Mouse (Mus musculus) heart, postnatal 14 days (tissue): ENCODE results near the gene Ube2h. TPM values are rescaled to one million over a fixed set of nuclear protein-coding genes. Genes with fewer than 3 reads are reported as not detected.
A peak's percentile ranks its signal among the peaks of the same experiment; 100 is the strongest.

Source experiments
- DNase-seq, 2 experiments: peaks; one replicate each; pipeline ENCODE4 v3.0.0; 2021 to 2022
- intact Hi-C: fragments of 180-260 bp; cut with DNase I; formaldehyde crosslinking; loops from one replicate; pipeline ENCODE4 v1.15.1; 2025
- long read RNA-seq, 2 experiments: library from polyadenylated mRNA; stranded (forward); transcript quantifications; one replicate each; pipeline ENCODE4 v2.0.0; 2021
- total RNA-seq, 2 experiments: library from RNA; stranded (reverse); gene quantifications; 2 replicates each; pipeline ENCODE4 v1.2.3; 2021

Ube2h gene
- total RNA-seq, result 10 to 100 TPM; 82.5 to 86.3 TPM
- long read RNA-seq, experiment 1, full-length matches to known transcripts, result 85 of 137 reads
- long read RNA-seq, experiment 1, partial matches to known transcripts, result 1 of 137 reads
- long read RNA-seq, experiment 1, other reads (novel, unspliced or antisense), result 51 of 137 reads
- long read RNA-seq, experiment 2, full-length matches to known transcripts, result 91 of 115 reads
- long read RNA-seq, experiment 2, partial matches to known transcripts, result 1 of 115 reads
- long read RNA-seq, experiment 2, other reads (novel, unspliced or antisense), result 23 of 115 reads

- intact Hi-C loops, result loop anchor here (5.0 kb wide), 1 partner anchor 33 kb away; no protein-coding TSS in a partner anchor
- peak; percentile 100 for DNase-seq
These were observed at the start of gene Ube2h for GRCm38 (mm10) chr6:30304399-30304917. Gene Ube2h (minus strand): TSS chr6:30304539.

GRCm38 (mm10) chr6:30353661-30354060, 49.3 kb upstream of the Ube2h start:
- intact Hi-C loops, result loop anchor here (2.0 to 10.0 kb wide), 2 partner anchors 53 to 499 kb away; no protein-coding TSS in a partner anchor
- no peak for DNase-seq

DNA sequence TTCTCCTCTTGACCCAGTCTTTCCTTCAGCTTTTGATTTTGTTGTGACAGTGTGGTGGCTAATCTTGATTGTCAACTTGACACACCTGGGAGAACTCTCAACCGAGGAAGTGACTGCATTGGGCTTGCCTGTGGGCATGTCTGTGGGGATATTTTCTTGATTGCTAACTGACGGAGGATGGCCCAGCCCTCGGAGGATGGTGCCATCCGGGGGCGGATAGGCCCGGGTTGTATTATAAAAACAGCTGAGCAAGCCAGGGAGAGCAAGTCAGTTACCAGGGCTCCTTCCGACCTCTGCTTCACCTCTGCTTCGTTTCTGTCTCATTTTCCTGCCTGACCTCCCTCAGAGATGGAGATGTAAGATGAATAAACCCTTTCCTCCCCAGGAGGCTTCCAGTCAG, 48.4 kb upstream of the Ube2h start:
- DNase-seq, result no peak
- intact Hi-C loops, result loop anchor here (10.0 kb wide), 1 partner anchor 498 kb away; no protein-coding TSS in a partner anchor

DNA sequence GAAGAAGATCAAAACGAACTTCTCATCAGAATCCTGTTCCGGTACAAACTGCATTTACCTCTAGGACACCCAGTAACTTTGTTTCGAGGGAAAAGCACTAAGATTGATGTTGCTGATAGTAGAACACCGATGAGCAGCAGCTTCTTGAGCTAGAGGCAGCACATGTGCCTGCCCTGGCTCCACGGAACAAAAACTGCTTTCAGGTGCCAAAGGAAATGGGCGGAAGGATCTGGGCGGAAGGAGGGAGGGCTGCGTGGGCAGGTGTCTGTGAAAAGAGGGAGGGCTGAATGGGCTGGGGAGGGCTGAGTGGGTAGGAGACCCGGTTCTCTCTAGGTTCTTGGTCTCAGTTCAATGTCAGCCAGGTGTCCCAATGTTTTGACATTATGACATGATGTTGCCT, 47.0 kb upstream of the Ube2h start:
- no peak for DNase-seq
- intact Hi-C loops, result loop anchor here (10.0 kb wide), 1 partner anchor 496 kb away; no protein-coding TSS in a partner anchor

DNA sequence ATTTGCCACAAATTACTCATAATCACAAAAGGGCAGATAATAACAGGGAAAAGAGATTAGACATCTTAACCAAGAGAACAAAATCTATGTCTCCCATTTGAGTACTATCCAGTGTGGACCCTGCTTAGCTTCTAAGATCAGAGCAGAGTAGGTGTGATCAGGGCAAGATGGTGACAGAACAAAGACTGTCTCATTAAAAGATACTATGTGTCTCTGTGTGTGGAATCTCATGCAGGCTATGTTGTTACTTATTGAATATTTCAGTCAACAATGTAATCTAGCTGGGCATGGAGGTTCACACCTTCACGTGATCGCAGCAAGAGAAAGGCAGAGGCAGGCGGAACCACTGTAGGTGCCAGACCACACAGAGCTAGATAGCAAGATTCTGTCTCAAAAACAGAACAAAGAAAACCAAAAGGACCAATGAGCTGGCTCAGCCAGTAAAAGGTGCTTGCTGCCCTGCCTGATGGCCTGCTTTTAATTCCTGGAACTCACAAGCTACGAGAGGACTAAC, 43.0 kb upstream of the Ube2h start:
- intact Hi-C loops, result no loop called here
- no peak for DNase-seq

GRCm38 (mm10) chr6:30346737-30347136, 42.4 kb upstream of the Ube2h start:
- intact Hi-C loops, result no loop called here

DNA sequence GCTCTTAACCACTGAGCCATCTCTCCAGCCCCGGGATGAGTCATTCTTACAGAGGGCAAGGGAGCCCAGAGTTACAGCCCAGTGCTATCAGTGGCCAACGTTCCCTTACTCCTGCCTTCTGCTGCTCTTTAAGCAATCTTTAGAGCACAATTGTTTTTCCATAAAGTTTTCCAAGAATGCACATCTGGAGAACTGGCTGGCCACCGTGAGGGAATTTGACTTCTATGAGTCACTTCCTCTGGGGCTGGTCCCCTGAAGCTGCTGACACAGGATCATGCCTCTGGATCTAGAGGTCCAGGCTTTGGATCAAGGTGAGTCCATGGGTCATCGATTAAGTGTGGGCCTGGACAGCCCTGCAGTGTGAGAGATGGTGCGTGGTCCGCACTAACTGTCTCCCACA, 39.7 kb upstream of the Ube2h start:
- peak; percentile 29 to 32 for DNase-seq
- intact Hi-C loops, result no loop called here

More at GRCm38 (mm10) chr6:30346737-30347136, 42.4 kb upstream of the Ube2h start:
- DNase-seq, result peak; percentile 40 to 52

- DNase-seq, result no peak
- intact Hi-C loops, result no loop called here
These were observed 36.0 kb upstream of the Ube2h start for GRCm38 (mm10) chr6:30340231-30340873.

DNA sequence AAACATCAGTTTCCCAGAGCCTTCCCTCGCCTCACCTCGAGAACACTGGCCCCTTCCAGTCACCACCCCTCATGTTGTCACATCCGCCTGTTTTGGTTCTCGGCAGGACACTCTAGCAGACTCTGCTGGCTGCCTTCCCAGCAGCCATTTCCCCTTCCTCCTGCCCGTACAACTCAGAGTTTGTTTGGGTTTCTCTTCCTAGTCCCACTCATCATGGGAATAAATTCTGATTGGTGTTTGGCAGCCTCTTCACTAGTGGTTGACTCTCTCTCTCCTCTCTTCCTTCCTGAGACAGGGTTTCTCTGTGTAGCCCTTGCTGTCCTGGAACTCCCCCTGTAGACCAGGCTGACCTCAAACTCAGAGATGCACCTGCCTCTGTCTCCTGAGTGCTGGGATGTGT, 32.6 kb upstream of the Ube2h start:
- intact Hi-C loops, result loop anchor here (5.0 kb wide), 1 partner anchor 35 kb away; the partner anchor contains the start of gene Ube2h
- peak; percentile 77 to 79 for DNase-seq

DNA sequence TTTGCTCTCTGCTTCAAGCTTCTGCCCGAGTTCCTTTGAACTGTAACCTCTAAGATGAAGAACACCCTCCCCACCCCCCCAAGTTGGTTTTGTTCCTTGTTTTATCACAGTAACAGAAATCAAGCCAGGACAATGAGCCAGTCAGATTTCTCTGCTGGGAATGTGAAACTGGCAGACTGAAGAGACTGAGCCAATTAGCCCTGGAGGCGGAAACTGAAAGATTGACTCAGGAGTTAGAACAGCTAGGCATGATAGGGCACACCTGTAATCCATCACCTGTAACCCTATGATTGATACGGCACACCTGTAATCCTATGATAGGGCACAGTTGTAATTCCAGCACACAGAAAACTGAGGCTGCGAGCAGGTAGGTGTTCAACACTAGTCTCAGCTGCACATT, 27.9 kb upstream of the Ube2h start:
- DNase-seq, result no peak
- intact Hi-C loops, result no loop called here

- DNase-seq, result no peak
- intact Hi-C loops, result no loop called here
These were observed 26.4 kb upstream of the Ube2h start for GRCm38 (mm10) chr6:30330706-30331105.

- intact Hi-C loops, result no loop called here
- DNase-seq, result no peak
These were observed 21.7 kb upstream of the Ube2h start for GRCm38 (mm10) chr6:30325932-30326501.

- intact Hi-C loops, result no loop called here
- DNase-seq, result no peak
These were observed 16.7 kb upstream of the Ube2h start for GRCm38 (mm10) chr6:30321002-30321401.

DNA sequence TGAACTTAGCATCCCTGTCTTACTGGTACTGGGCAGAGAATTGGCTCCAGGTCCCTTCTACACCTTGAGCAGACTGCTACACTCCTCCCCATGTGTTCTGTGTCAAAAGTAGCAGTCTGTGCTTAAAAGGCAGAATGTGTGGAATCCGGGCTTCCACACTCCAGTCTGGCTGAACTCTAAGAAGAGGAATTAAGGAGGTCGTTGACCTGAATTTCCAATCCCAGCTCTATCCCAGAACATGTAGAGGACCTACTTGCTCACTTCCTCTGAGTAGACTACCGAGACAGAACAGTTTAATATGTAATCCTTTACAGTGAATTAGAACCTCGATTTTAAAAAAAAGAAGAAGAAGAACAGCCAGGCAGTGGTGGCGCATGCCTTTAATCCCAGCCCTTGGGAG, 14.9 kb upstream of the Ube2h start:
- intact Hi-C loops, result no loop called here
- DNase-seq, result no peak

GRCm38 (mm10) chr6:30312006-30312405, 7.7 kb upstream of the Ube2h start:
- intact Hi-C loops, result no loop called here
- no peak for DNase-seq

DNA sequence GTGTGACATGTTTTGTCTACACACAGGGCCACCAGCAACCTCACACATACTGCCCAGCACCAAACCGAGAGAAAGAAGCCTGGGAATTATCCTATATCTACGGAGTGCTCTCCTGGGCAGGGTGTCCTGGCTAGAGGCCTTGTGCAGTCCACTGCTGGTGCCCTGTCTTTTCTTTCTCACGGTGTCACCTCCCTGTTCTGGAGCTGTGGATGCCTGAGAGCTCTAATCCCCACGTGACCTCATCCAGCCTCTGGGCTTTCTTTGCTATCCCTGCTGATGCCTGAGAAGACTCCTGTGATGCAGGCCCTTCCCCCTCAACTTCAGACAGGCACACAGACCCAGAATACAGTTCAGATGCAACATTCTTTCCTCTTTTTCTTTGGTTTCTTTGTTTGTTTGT, 4.4 kb upstream of the Ube2h start:
- intact Hi-C loops, result no loop called here
- DNase-seq, result no peak

GRCm38 (mm10) chr6:30307691-30308090, 3.4 kb upstream of the Ube2h start:
- intact Hi-C loops, result no loop called here
- DNase-seq, result peak; percentile 25 to 27

GRCm38 (mm10) chr6:30303771-30304398, 454 bp downstream of the Ube2h start:
- intact Hi-C loops, result loop anchor here (5.0 kb wide), 1 partner anchor 33 kb away; no protein-coding TSS in a partner anchor
- peak in 1 of 2 experiments; percentile 58 for DNase-seq

- intact Hi-C loops, result loop anchor here (5.0 kb wide), 1 partner anchor 34 kb away; no protein-coding TSS in a partner anchor
- peak; percentile 51 to 64 for DNase-seq
These were observed 1.3 kb downstream of the Ube2h start for GRCm38 (mm10) chr6:30302781-30303631.
